Mouse (Mus musculus) urinary bladder, postnatal 25 days (tissue): Measurements from ENCODE around the gene Pigq.

Experiments used
- DNase-seq: peaks from one replicate; pipeline ENCODE4 v3.0.0; 2022; ENCODE audit warnings: low spot score

Gene Pigq

DNA sequence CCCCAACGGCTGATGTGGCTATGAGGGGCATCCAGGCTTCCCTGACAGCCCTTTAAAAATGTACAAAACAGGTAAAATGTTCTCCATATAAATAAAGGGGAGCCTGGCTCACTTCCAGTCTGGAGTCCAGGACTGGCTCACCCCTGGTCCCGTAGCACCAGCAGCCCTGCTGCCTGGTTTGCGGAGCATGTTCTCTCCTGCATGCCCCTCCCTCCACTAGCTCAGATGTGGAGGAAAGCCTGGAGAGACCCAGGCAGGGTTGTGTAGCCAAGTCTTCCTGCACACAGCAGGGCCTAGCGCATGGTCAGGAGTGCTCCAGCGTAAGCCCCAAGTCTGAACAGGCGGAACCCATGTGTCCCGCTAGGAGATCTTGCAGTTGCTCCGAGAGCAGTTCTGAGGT, 61.5 kb downstream of the Pigq start:
- no peak for DNase-seq

DNA sequence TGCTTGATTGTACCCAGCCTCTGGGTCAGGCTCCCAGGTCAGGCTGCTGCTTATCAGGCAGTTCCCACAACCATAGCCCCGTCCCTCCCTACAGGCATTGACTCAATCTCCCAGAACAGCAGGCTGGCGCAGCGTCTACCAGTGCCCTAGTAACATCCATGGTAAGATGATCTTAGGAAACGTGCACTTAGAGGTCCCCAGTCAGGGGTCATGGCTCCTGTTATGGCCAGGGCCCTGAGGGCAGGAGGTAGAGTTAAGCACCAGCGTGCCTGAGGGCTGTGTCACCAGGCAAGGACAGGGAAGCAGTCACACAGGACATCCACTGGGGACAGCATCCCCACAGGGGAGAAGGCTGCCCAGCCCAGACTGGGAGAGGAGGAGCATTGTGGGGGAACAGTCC, 62.4 kb downstream of the Pigq start:
- DNase-seq: no peak

DNA sequence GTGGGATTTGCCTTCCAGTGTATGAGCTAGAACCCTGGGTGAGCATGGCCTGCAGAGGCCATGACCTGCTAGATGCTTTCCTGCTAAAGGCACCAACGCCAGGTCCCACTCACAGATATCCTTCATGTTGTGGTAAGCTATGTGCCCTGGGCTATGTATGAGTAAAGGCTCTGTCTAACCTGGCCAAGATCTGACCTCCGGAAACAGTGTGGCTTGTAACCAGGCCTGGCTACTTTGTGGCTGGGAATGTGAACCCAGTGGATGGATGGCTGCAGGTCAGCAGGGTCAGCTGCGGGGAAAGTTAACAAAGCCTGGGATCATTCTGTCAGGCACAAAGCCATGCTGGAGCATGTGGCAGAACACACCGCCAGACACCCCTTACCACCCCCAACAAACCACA, 63.0 kb downstream of the Pigq start:
- no peak for DNase-seq

DNA sequence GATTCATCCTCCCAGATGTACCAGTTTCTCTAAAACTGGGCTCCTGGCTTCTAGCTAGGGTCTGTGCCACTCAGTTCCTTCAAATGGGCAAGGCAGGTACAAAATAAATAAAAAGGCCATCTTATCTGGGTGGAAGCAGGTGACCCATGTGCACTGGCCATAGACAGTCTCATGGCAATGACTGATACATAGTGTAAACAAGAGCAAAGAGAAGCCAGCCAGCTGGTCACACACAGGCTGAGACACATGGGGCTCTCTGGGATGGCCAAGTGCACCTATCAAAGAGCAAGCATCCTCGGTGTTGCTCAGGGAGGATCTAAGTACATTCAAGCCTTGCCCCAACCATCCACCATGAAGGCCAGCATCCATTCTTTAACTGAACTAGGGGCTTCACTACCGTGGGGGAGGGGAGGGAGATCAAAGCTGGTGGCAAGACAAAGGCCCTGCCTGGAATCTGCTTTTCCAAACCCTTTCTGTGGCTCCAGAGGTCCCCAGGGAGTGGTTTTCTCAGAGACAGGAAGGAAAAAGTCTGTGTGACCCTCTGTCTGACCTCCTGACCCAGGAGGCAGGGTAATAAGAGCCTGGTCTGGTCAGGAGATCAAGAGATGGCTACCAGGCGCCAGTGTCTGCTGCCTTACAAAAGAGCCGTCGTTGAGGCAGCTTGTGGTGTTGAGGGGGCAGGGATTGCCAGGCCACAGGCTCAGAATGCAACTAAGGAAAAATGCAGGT, 63.7 kb downstream of the Pigq start:
- no peak for DNase-seq

DNA sequence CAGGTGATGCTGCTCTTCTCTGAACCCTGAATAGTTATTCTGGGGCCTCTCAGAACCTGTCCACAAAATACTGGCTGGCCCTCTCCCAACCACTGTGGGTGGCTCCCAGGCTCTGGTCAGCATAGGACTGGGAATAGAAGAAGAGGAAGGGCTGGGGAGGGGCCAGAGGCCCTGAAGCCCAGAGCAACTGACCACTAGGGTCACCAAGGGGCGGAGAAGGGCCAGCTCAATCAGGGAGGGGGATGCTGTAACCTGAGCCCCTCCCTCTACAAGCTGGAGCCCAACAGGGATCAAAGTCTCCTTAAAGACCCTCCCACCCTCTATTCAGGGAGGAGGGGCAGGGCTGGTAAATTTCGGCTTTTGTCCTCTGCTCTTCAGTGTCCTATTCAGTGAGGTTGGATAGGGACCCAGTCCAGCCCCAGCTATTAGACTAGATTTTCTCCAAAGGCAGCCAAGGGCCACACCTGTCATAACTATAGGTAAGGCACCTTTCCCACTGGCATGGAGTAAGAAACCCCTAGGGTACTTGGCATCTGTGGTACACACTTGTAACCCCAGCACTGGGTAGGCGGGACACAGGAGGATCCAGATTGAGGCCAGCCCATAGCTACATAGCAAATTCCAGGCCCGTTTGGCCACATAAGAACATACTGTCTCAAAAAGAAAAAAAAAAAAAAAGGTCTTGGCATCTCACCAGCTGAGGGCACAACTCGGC, 64.4 kb downstream of the Pigq start, which contains the start of gene Wfikkn1:
Gene Wfikkn1, minus strand, starts transcription at position 663 of the 715 bp plus-strand sequence.
- no peak for DNase-seq

DNA sequence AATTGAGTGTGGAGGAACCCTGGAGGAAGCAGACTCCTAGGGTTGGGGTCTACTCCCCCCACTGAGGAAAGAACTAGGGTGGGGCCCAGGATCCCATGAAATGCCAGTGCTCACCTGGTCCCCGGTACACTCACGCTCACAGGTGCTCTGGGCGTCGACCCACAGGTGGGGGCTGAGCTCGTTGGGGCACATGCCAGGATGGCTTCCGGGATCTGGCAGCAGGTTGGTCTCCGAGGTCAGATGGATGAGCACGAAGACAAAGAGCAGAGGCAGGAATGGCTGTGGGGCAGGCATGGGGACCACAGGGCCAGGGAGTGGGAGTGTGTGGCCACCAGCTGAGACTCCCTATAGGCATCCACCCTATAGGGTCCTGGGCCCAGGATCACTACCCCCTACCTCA, 65.0 kb downstream of the Pigq start:
- DNase-seq: no peak

DNA sequence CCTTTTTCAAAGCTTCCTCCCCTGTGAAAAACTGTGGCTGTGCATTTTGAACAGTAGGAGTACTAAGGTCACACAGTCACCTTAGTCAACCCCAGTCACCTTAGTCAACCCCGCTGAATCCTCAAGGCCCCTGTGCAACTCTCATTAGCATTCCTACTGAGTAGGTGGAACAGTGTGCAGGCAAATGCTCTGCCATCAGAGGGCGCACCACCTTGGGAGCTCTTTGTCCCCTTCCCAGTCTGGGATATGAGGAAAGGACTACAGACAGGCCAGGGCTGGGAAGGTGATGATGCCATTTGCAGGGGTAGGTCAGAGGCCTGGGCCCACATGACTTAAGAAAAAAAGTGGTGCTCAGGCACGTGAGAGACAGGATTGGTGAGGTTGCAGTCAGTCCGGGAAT, 65.5 kb downstream of the Pigq start:
- no peak for DNase-seq

DNA sequence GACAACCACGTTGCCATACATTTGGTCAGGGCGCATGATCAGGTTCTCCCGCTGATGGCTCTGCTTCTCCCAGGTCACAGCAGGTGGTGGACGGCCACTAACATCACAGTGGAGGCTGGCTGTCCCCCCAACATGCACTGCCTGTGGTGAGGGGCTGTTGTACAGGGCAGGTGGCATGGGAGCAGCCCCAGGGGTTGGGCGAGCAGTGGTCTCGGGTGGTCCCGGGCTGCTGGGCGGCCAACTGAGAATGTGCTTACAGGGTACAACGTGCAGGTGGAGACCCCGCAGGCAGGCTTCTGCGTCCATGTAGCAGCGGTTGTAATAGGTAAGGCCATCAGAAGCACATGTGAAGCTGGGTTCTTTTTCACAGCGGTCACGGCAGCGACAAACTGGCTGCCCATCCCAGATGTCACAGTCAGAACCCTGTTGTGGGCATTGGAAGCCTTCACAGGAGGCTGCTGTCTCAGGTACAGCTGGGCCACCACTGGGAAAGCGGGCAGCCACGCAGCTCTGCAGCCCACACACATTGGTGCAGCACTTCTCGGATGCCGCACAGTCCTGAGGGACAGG, 66.0 kb downstream of the Pigq start:
- no peak for DNase-seq

DNA sequence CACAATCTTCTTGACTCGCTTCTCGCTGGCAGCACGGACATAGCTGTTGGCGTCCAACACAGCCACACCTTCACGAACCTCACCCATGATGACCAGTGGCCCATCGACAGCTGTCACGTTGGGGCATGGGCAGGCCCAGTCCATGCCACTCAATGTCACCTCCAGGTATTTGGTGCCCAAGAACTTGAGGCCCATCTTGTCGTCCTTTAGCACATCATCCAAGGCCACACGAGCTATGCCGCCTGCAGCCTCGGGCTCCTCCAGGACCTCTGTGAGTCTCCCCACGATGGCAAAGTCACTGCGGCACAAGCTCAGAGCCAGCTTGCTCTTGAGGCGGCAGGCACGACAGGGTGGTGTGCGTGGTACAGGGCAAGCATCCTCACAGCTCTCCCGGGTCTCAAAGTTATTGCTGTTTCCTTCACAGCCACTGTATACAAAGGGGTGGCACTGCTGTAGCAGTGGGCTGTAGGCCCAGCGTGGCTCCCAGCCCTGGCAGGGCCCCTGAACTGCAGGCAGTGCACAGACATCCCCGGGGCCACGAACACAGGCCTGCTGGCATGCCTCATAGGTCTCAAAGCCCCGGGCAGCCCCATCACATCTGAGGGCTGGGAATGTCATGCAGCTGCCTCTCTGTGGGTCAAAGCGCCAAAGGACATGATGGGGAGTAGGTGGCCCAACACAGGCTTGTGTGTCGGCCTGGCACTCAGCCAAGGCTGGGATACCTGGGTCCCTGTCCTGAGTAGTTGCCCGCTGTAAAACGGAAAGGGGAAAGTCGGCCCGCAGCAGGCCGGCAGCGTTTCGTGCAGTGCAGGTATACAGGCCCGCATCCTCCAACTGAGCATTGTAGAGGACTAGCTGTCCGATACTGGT, 66.8 kb downstream of the Pigq start:
- no peak for DNase-seq

DNA sequence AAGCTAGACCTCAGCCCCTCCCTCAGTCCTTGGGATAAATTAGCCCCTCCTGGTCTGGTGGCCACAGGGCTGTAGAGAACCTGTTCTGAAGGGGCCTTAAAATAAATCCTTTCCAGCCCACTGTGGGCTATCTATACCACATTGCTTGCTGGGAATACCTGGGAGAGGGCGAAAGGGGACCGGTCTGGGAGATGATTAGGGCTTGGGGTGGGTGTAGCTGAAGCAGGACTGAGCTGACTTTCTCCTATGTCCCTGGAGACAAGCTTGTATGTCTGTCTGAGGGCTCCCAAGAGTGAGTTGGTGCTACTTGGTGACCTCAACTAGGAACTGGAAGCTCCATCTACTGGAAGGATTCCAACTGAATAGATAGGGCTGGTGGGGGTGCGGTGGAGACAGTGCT, 67.7 kb downstream of the Pigq start:
- DNase-seq: no peak
